In the genomic region with DNA sequence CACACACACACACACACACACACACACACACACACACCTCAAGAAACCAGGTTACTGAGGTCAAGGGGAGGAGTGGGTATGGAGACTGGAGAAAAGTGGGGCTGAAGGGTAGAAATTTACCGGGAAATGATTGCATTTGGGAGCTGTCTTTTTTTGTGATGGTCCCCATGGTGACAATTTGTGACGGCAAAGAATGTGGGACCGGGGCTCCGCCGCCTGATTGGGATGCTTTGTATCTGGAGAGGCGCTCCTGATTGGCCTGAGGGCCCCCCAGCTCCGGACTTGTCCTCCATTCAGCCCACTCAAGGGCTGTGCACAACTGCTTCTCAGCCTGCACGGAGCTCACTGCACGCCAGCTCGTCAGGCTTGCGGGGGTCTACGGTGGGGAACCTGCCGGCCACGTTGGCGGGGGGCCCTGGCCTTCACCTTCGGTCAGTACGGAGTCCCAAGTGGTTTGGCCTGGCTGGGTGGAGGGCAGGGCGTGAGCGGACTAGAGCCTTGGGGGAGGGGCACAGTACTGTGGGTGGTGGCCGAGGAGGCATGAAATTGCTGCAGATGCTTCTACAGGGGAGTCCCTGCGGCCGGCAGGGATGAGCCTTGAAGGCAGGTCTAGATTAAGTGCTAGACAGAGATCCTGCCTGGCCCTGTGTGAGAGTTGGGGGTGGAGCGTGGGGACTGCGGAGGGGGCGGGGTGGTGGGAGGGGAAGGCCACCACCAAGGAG, we compare ENCODE assay signal across 9 mouse cellular contexts. TPM values are rescaled to one million over a fixed set of nuclear protein-coding genes. Genes with fewer than 3 reads are reported as not detected.
A peak's percentile ranks its signal among the peaks of the same experiment; 100 is the strongest.
DNase-seq lines count a peak whose midpoint lies in the region; ATAC-seq and TF ChIP-seq lines count a peak whose summit lies in the region.
"Had no signal": no experiment of that assay in that cellular context is flagged by ENCODE, and none has a peak within 500 bp of the region (broad histone marks: within the 10 kb centered on the region; RNA-seq: fewer than 3 reads in every experiment).

No protein-coding gene starts in this region.

- H3K4me1 ChIP-seq in heart, embryonic 13.5 days: peaks cover 13% of the 10 kb centered on the region
- peaks cover 27% of the 10 kb centered on the region for H3K4me1 ChIP-seq in E14TG2a.4 (replicated peaks; ENCODE audit: low read depth, low read length)
- peaks cover 18% of the 10 kb centered on the region for H3K4me1 ChIP-seq in embryonic facial prominence, embryonic 13.5 days
- peaks cover 6% of the 10 kb centered on the region; the same call in 1 of the 2 replicates for H3K4me1 ChIP-seq in limb, embryonic 15.5 days

- no peak for DNase-seq in heart, adult 9 months (ENCODE audit: low spot score in 2 of 2)
- DNase-seq in spleen, postnatal 10 days (ENCODE audit: low spot score in 2 of 2): no peak
- DNase-seq in thymus, postnatal 0 days (ENCODE audit: low spot score): no peak
- no peak for DNase-seq in adrenal gland, postnatal 25 days

- ATAC-seq in heart, embryonic 13.5 days (ENCODE audit: extremely low read depth, insufficient number of reproducible peaks, low FRiP score, low TSS enrichment): no peak
- no peak for ATAC-seq in embryonic facial prominence, embryonic 13.5 days (ENCODE audit: insufficient number of reproducible peaks, insufficient read depth, low FRiP score, low TSS enrichment, low read depth)
- no peak; the same call in 1 of the 2 replicates for ATAC-seq in limb, embryonic 15.5 days (ENCODE audit: insufficient number of reproducible peaks, low FRiP score, low TSS enrichment, low read depth)

- H3K4me3 ChIP-seq in heart, embryonic 13.5 days: peak overlapping the region; percentile 37
- H3K4me3 ChIP-seq in E14TG2a.4 (replicated peaks; ENCODE audit: low read length): peak overlapping the region; percentile 64
- peak overlapping the region; percentile 29 for H3K4me3 ChIP-seq in embryonic facial prominence, embryonic 13.5 days
- peak overlapping the region; percentile 14 for H3K4me3 ChIP-seq in limb, embryonic 15.5 days

- no peak for TF ChIP-seq CTCF in E14TG2a.4 (conservative IDR thresholded peaks at IDR 0.05; ENCODE audit: low read length)

- H3K36me3 ChIP-seq in heart, embryonic 13.5 days: peaks cover 11% of the 10 kb centered on the region; the same call in 1 of the 2 replicates
- no peaks in the 10 kb centered on the region for H3K36me3 ChIP-seq in E14TG2a.4 (ENCODE audit: insufficient read depth, low read length)
- H3K36me3 ChIP-seq in embryonic facial prominence, embryonic 13.5 days: no peaks in the 10 kb centered on the region
- H3K36me3 ChIP-seq in limb, embryonic 15.5 days: no peaks in the 10 kb centered on the region
- H3K36me3 ChIP-seq: G1E had no signal

- H3K9ac ChIP-seq in heart, embryonic 13.5 days: peak overlapping the region; percentile 66
- H3K9ac ChIP-seq in embryonic facial prominence, embryonic 13.5 days: 0 out of 2 replicates have a peak overlapping the region, but pooled peaks have one; percentile 36
- H3K9ac ChIP-seq in limb, embryonic 15.5 days: no peak overlapping the region

- peak overlapping the region; percentile 66 for H3K4me2 ChIP-seq in heart, embryonic 13.5 days
- H3K4me2 ChIP-seq in embryonic facial prominence, embryonic 13.5 days: peak overlapping the region; percentile 60
- peak overlapping the region; percentile 39 for H3K4me2 ChIP-seq in limb, embryonic 15.5 days

- H3K27ac ChIP-seq in heart, embryonic 13.5 days (replicated peaks): no peak overlapping the region
- no peak overlapping the region for H3K27ac ChIP-seq in embryonic facial prominence, embryonic 13.5 days
- no peak overlapping the region for H3K27ac ChIP-seq in limb, embryonic 15.5 days

- no peaks in the 10 kb centered on the region for H3K9me3 ChIP-seq in heart, embryonic 13.5 days
- H3K9me3 ChIP-seq in E14TG2a.4 (ENCODE audit: low read length): peaks cover 9% of the 10 kb centered on the region
- H3K9me3 ChIP-seq in embryonic facial prominence, embryonic 13.5 days: no peaks in the 10 kb centered on the region
- H3K9me3 ChIP-seq in limb, embryonic 15.5 days: no peaks in the 10 kb centered on the region

- WGBS in heart, embryonic 13.5 days: 3% methylated on average over 25 of the region's 25 CpGs
- WGBS in embryonic facial prominence, embryonic 13.5 days: 2% methylated on average over 25 of the region's 25 CpGs
- WGBS in limb, embryonic 15.5 days: 11% methylated on average over 25 of the region's 25 CpGs

- peaks cover 54% of the 10 kb centered on the region for H3K27me3 ChIP-seq in heart, embryonic 13.5 days (replicated peaks)
- peaks cover 77% of the 10 kb centered on the region for H3K27me3 ChIP-seq in E14TG2a.4 (ENCODE audit: insufficient read depth, low read length)
- peaks cover 43% of the 10 kb centered on the region for H3K27me3 ChIP-seq in embryonic facial prominence, embryonic 13.5 days
- peaks cover 40% of the 10 kb centered on the region for H3K27me3 ChIP-seq in limb, embryonic 15.5 days

RNA-seq across cellular contexts. Expression of a gene that starts 4.0 kb away (rescaled TPM):
- not detected in 2 replicates for polyA plus RNA-seq in heart, embryonic 13.5 days (2015; fragmentation: Nextera tagmentation; extraction: Ambion mirVana)
- 0.22 TPM in 1 of 2 replicates, not detected in the other for polyA plus RNA-seq in embryonic facial prominence, embryonic 13.5 days (2015; fragmentation: Nextera tagmentation; extraction: Ambion mirVana)
- polyA plus RNA-seq in limb, embryonic 15.5 days (2015; fragmentation: Nextera tagmentation; extraction: Ambion mirVana): not detected in 2 replicates
- polyA plus RNA-seq in thymus, postnatal 0 days (2015; fragmentation: Nextera tagmentation; extraction: Ambion mirVana): not detected in 2 replicates
- total RNA-seq in adrenal gland, postnatal 25 days (2021): not detected in 2 replicates
- polyA plus RNA-seq: G1E had no signal

RNA-seq across cellular contexts. Expression of a gene that starts 41.0 kb away (rescaled TPM):
- 164 and 183 TPM in 2 replicates for polyA plus RNA-seq in heart, embryonic 13.5 days (2015; fragmentation: Nextera tagmentation; extraction: Ambion mirVana)
- 0.87 and 1.7 TPM in 2 replicates for polyA plus RNA-seq in embryonic facial prominence, embryonic 13.5 days (2015; fragmentation: Nextera tagmentation; extraction: Ambion mirVana)
- 5.9 and 18.6 TPM in 2 replicates for polyA plus RNA-seq in limb, embryonic 15.5 days (2015; fragmentation: Nextera tagmentation; extraction: Ambion mirVana)
- 5.2 and 5.6 TPM in 2 replicates for polyA plus RNA-seq in thymus, postnatal 0 days (2015; fragmentation: Nextera tagmentation; extraction: Ambion mirVana)
- 0.85 and 1.4 TPM in 2 replicates for total RNA-seq in adrenal gland, postnatal 25 days (2021)
- polyA plus RNA-seq: G1E had no signal

Comparison
In these comparisons a context has a peak if more than half of its experiments do, and no peak if none do; other contexts are left out.
1. H3K4me3 ChIP-seq: peak in every context shown above with its lines; median percentile 64 in E14TG2a.4; 37 in heart, embryonic 13.5 days; 29 in embryonic facial prominence, embryonic 13.5 days; 14 in limb, embryonic 15.5 days.